Mouse (Mus musculus) heart, embryonic 14.5 days (tissue): Measurements from ENCODE around the gene Gm10282. TPM values are rescaled to one million over a fixed set of nuclear protein-coding genes. Genes with fewer than 3 reads are reported as not detected.
A peak's percentile ranks its signal among the peaks of the same experiment; 100 is the strongest.

Experiments used
- ATAC-seq: fragments of 200-750 bp; cut with Nextera tagmentation; 2 replicates; pipeline ENCODE4 v1.8.0; 2017; ENCODE audit warnings: low read depth, moderate TSS enrichment; ENCODE audit not compliant: insufficient number of reproducible peaks, insufficient read depth, low FRiP score
- H3K27ac ChIP-seq, 2 experiments: fragments of 200-500 bp in 1 of 2; fragments of 300-500 bp in 1 of 2; sonication (generic) in 1 of 2; replicated peaks in 1 of 2; 2 replicates each; pipeline ENCODE4 v1.5.1; 2012 to 2014; ENCODE audit warnings: low read depth in 2 of 2, low read length in 2 of 2, control low read depth in 1 of 2, mild to moderate bottlenecking in 1 of 2, mixed read lengths in 1 of 2; ENCODE audit not compliant: control insufficient read depth in 1 of 2, insufficient read depth in 1 of 2
- H3K27me3 ChIP-seq: fragments of 300-500 bp; sonication (generic); 2 replicates; pipeline ENCODE4 v1.6.1; 2014; ENCODE audit warnings: mild to moderate bottlenecking, low read length, control low read depth; ENCODE audit not compliant: control insufficient read depth, insufficient read depth
- H3K36me3 ChIP-seq: fragments of 300-500 bp; sonication (generic); 2 replicates; pipeline ENCODE4 v1.6.1; 2014; ENCODE audit warnings: mild to moderate bottlenecking, control low read depth, low read length, mixed read lengths; ENCODE audit not compliant: control insufficient read depth, insufficient read depth
- H3K4me1 ChIP-seq, 2 experiments: fragments of 200-500 bp in 1 of 2; fragments of 300-500 bp in 1 of 2; sonication (generic) in 1 of 2; 2 replicates each; pipeline ENCODE4 v1.6.1; 2012 to 2014; ENCODE audit warnings: low read length in 2 of 2, control low read depth in 1 of 2, mixed read lengths in 1 of 2; ENCODE audit not compliant: control insufficient read depth in 2 of 2, insufficient read depth in 2 of 2
- H3K4me2 ChIP-seq: fragments of 300-500 bp; sonication (generic); 2 replicates; pipeline ENCODE4 v1.6.1; 2014; ENCODE audit warnings: mild to moderate bottlenecking, low read length
- H3K4me3 ChIP-seq, 2 experiments: fragments of 200-500 bp in 1 of 2; fragments of 300-500 bp in 1 of 2; sonication (generic) in 1 of 2; 2 replicates each; pipeline ENCODE4 v1.5.1; 2012 to 2014; ENCODE audit warnings: low read length in 2 of 2, mild to moderate bottlenecking in 2 of 2, control low read depth in 1 of 2, low read depth in 1 of 2, moderate library complexity in 1 of 2; ENCODE audit not compliant: control insufficient read depth in 1 of 2, insufficient read depth in 1 of 2
- H3K9ac ChIP-seq: fragments of 300-500 bp; sonication (generic); 2 replicates; pipeline ENCODE4 v1.6.1; 2014; ENCODE audit warnings: mild to moderate bottlenecking, low read length
- H3K9me3 ChIP-seq: fragments of 300-500 bp; sonication (generic); 2 replicates; pipeline ENCODE4 v1.6.1; 2016; ENCODE audit warnings: low read length, control low read depth; ENCODE audit not compliant: control insufficient read depth
- WGBS: fragments of 180-500 bp; shearing (Covaris S2); extraction: QIAGEN DNeasy Blood & Tissue Kit; methylation state at CpG from one replicate; pipeline ENCODE4 v1.1.7; 2014; 5-methylcytosine and 5-hydroxymethylcytosine counted together
- polyA plus RNA-seq: library from polyadenylated mRNA; unstranded; fragments of >200 nt; fragmentation: Nextera tagmentation; extraction: Ambion mirVana; gene quantifications from 2 replicates; pipeline ENCODE4 v1.2.1, GENCODE M21; 2014

Gene Gm10282
- 17.9 and 18.1 TPM in 2 replicates for polyA plus RNA-seq

GRCm38 (mm10) chr8:72305210-72305905, at the start of gene Gm10282:
Gene Gm10282, minus strand, starts transcription at chr8:72305260.
- Histone ChIP-seq H3K9ac (no peak within 1 kb of the TSS), H3K27ac (no peak within 1 kb of the TSS), H3K4me3 (no peak within 1 kb of the TSS), H3K4me2 (no peak within 1 kb of the TSS), H3K27me3 (no peaks in the 10 kb centered on the region), H3K36me3 (no peaks in the 10 kb centered on the region), H3K4me1 (peaks cover 23% of the 10 kb centered on the region in 2 experiments), H3K9me3 (no peaks in the 10 kb centered on the region)
- ATAC-seq, result no peak
- 70% methylated on average over 15 of the region's 16 CpGs for WGBS

- ATAC-seq, result no peak
- Histone ChIP-seq H3K36me3 (peaks cover 67% of the 10 kb centered on the region), H3K27ac (peak overlapping the region; percentile 47 to 56), H3K4me2 (no peak overlapping the region), H3K27me3 (no peaks in the 10 kb centered on the region), H3K9ac (no peak overlapping the region), H3K9me3 (no peaks in the 10 kb centered on the region), H3K4me1 (peaks cover 18 to 33% of the 10 kb centered on the region in 2 experiments), H3K4me3 (no peak overlapping the region)
- WGBS, result 50% methylated on average over 11 of the region's 11 CpGs
Measured at GRCm38 (mm10) chr8:72354272-72354671, 49.2 kb upstream of the Gm10282 start.

DNA sequence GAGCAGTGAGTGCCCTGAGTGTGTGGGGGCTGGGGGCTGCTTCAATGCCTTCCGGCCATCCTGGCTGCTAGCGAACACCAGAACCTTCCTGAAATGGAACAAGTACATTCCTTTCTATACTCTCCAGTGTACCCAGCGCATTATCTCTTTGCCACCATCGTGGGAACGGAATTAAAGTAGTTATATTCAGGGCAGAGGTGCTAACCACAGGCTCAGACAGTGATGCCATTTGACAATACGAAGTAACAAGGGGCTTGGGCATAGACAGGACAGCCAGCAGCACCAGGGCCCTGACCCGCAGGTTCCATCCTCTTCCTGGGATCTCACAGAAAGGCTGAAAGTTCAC, 48.6 kb upstream of the Gm10282 start:
- H3K4me1 ChIP-seq, result peaks cover 18 to 33% of the 10 kb centered on the region in 2 experiments
- H3K9ac ChIP-seq, result peak overlapping the region; percentile 45; the same call in 1 of the 2 replicates
- H3K4me2 ChIP-seq, result no peak overlapping the region

DNA sequence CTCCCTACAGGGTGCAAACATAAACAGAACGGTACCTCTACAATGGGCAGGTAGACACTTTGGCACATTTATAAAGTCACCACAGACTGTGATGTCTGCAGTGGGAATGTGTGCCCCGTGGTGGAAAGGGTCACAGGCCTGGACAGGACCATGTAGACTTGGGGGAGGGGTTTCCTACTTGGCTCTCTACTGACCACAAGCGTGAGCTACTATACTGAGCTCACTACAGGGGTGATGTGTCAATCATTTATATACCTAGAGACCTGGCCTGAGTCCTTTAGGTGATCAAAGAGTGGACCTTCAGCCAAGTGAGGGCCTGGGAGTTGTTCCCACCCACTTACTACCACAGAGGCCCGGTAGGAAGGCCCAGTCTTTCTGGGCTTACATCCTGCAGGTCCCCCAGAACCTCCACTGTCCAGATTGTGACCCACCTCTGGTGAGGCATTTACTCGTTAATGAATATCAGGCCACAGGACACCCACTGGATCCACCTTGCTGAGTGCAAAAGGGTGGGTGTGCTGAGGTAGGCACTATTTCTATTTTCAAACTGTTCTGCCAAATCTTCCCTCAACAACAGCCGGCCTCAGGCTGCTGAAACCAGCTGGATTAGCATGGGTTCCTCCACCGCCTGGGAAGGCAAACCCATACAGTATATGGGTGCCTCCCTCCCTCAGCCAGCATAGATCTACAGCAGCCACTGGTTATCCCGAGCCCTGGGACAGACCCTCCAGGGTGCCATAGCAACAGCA, 48.1 kb upstream of the Gm10282 start:
- Histone ChIP-seq H3K27me3 (no peaks in the 10 kb centered on the region), H3K4me3 (no peak overlapping the region), H3K27ac (peak overlapping the region; percentile 40 to 56; a peak in 3 of 4 replicates), H3K9me3 (no peaks in the 10 kb centered on the region), H3K9ac (peak overlapping the region; percentile 45; the same call in 1 of the 2 replicates), H3K4me1 (peaks cover 18 to 33% of the 10 kb centered on the region in 2 experiments), H3K36me3 (peaks cover 55% of the 10 kb centered on the region), H3K4me2 (no peak overlapping the region)
- ATAC-seq, result peak; percentile 70; the same call in 1 of the 2 replicates
- WGBS, result 56% methylated on average over 8 of the region's 8 CpGs

More for the DNA sequence above, 48.6 kb upstream of the Gm10282 start:
- Histone ChIP-seq H3K27me3 (no peaks in the 10 kb centered on the region), H3K4me3 (no peak overlapping the region), H3K27ac (peak overlapping the region; percentile 40 to 56), H3K36me3 (peaks cover 61% of the 10 kb centered on the region), H3K9me3 (no peaks in the 10 kb centered on the region)
- ATAC-seq, result no peak; the same call in none of the 2 replicates
- 33% methylated on average over 7 of the region's 7 CpGs for WGBS

DNA sequence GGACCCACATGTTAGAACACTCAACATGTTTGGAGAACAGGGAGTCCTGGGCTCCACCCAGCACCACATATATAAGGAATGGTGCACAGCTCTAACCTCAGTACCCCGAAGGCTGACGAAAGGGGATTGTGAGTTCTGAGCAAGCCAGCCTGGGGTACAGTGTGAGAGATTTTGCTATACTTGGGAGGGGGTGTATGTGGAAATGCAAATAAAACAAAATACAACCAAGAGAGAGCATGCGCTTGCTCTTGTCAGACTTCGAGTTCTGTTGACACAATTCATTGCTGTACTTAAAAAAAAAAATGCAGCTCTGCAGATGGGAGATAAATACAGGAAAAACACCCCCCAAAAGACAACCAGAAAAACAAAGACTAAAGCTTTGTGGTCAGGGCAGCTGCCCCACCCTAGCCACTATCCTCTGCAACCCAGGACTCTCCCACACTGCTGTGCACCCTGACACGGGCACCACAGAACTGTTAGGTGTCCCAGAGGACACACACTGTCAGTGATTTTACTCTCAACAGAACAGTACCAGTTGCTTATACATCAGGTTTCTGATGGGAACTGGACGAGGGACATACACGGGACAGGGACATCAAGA, 46.4 kb upstream of the Gm10282 start:
- H3K27ac ChIP-seq, result no peak overlapping the region
- WGBS, result 87% methylated on average over 7 of the region's 7 CpGs
- H3K4me2 ChIP-seq, result no peak overlapping the region
- no peaks in the 10 kb centered on the region for H3K9me3 ChIP-seq
- no peak for ATAC-seq
- H3K36me3 ChIP-seq, result peaks cover 52% of the 10 kb centered on the region
- H3K27me3 ChIP-seq, result no peaks in the 10 kb centered on the region
- no peak overlapping the region for H3K4me3 ChIP-seq
- H3K9ac ChIP-seq, result no peak overlapping the region
- peaks cover 18 to 33% of the 10 kb centered on the region in 2 experiments for H3K4me1 ChIP-seq

DNA sequence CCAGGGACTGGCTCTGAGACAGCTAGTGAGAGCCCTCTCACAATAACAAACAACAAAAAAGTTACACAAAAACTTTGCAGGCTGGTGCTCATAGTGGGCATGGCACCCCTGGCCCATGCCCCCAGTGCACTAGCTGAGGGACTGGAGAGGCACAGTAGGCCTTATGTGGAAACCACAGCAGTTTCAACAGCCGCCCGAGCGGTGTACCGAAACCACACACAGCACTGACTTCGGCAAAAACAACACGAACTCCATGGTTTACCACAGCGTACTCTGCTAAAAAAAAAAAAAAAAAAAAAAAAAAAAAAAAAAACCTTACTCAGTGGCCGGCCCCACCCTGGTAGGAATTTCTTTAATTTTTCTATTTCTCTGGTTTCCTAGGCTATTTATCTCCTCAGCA, 45.7 kb upstream of the Gm10282 start:
- no peak for ATAC-seq
- WGBS, result 93% methylated on average over 8 of the region's 8 CpGs
- H3K9ac ChIP-seq, result no peak overlapping the region
- no peak overlapping the region for H3K4me3 ChIP-seq
- peaks cover 51% of the 10 kb centered on the region for H3K36me3 ChIP-seq
- peaks cover 18 to 28% of the 10 kb centered on the region in 2 experiments for H3K4me1 ChIP-seq
- H3K9me3 ChIP-seq, result no peaks in the 10 kb centered on the region
- H3K4me2 ChIP-seq, result no peak overlapping the region
- no peak overlapping the region for H3K27ac ChIP-seq
- no peaks in the 10 kb centered on the region for H3K27me3 ChIP-seq

GRCm38 (mm10) chr8:72349838-72350237, 44.8 kb upstream of the Gm10282 start:
- no peak overlapping the region for H3K4me3 ChIP-seq
- 88% methylated on average over 9 of the region's 9 CpGs for WGBS
- no peaks in the 10 kb centered on the region for H3K27me3 ChIP-seq
- peaks cover 18 to 25% of the 10 kb centered on the region in 2 experiments for H3K4me1 ChIP-seq
- no peak overlapping the region for H3K27ac ChIP-seq
- H3K4me2 ChIP-seq, result no peak overlapping the region
- no peak overlapping the region for H3K9ac ChIP-seq
- no peaks in the 10 kb centered on the region for H3K9me3 ChIP-seq
- no peak for ATAC-seq
- peaks cover 55% of the 10 kb centered on the region for H3K36me3 ChIP-seq
